Mouse (Mus musculus) MEL (cell line): ENCODE measurements at regions not wholly inside any gene's neighbourhood (a gene's known extent, or its start where the extent isn't known, plus 50 kb on each side); places are given as distances from the start of the nearest gene placed in this dataset.

Experiments
- DNase-seq: peaks from one replicate; pipeline ENCODE4 v3.0.0; 2011; ENCODE audit warnings: low read depth, low spot score
- H3K27ac ChIP-seq: 2 replicates; pipeline ENCODE4 v1.5.1; 2012; ENCODE audit warnings: low read depth, mild to moderate bottlenecking, control low read depth, low read length, moderate library complexity; ENCODE audit not compliant: control insufficient read depth
- H3K27me3 ChIP-seq, 2 experiments: fragments of 150-350 bp in 1 of 2; sonication (generic) in 1 of 2; 2 replicates each; pipeline ENCODE4 v1.6.1; 2012; ENCODE audit warnings: low read length in 2 of 2, mild to moderate bottlenecking in 2 of 2, improper control_type of control experiment in 1 of 2, moderate library complexity in 1 of 2; ENCODE audit not compliant: insufficient read depth in 2 of 2, control insufficient read depth in 1 of 2
- H3K36me3 ChIP-seq, 2 experiments: 2 replicates each; pipeline ENCODE4 v1.6.1; 2012 to 2014; ENCODE audit warnings: low read length in 2 of 2, improper control_type of control experiment in 1 of 2, inconsistent platforms in 1 of 2, mild to moderate bottlenecking in 1 of 2; ENCODE audit not compliant: insufficient read depth in 2 of 2, control insufficient read depth in 1 of 2
- H3K4me1 ChIP-seq, 2 experiments: fragments of 150-350 bp in 1 of 2; sonication (generic) in 1 of 2; 2 replicates each; pipeline ENCODE4 v1.6.1; 2012; ENCODE audit warnings: low read length in 2 of 2, improper control_type of control experiment in 1 of 2, mild to moderate bottlenecking in 1 of 2; ENCODE audit not compliant: insufficient read depth in 2 of 2, control insufficient read depth in 1 of 2
- H3K4me3 ChIP-seq, 2 experiments: fragments of 150-350 bp in 1 of 2; sonication (generic) in 1 of 2; 2 replicates each; pipeline ENCODE4 v1.5.1; 2012; ENCODE audit warnings: low read depth in 2 of 2, low read length in 2 of 2, mild to moderate bottlenecking in 2 of 2, moderate library complexity in 2 of 2, control low read depth in 1 of 2, improper control_type of control experiment in 1 of 2; ENCODE audit not compliant: control insufficient read depth in 1 of 2, insufficient read depth in 1 of 2
- H3K79me2 ChIP-seq: 2 replicates; pipeline ENCODE4 v1.6.1; 2012; ENCODE audit warnings: mild to moderate bottlenecking, low read length, moderate library complexity; ENCODE audit not compliant: control insufficient read depth, poor library complexity, insufficient read depth
- H3K9ac ChIP-seq: 2 replicates; pipeline ENCODE4 v1.6.1; 2012; ENCODE audit warnings: low read depth, mild to moderate bottlenecking, control low read depth, low read length, moderate library complexity; ENCODE audit not compliant: control insufficient read depth, poor library complexity, severe bottlenecking
- H3K9me3 ChIP-seq: fragments of 150-350 bp; sonication (generic); replicated peaks from 2 replicates; pipeline ENCODE4 v1.6.1; 2012; ENCODE audit warnings: mild to moderate bottlenecking, low read length, improper control_type of control experiment, moderate library complexity; ENCODE audit not compliant: insufficient read depth
- BHLHE40 ChIP-seq: IDR thresholded peaks from 2 replicates; pipeline ENCODE4 v1.6.1; 2012; ENCODE audit warnings: low read depth, mild to moderate bottlenecking, inconsistent platforms, low read length, improper control_type of control experiment, borderline replicate concordance
- CTCF ChIP-seq, 3 experiments: IDR thresholded peaks in 2 of 3; conservative IDR thresholded peaks in 1 of 3; 2 replicates each; pipeline ENCODE4 v1.5.1; 2011 to 2012; ENCODE audit warnings: low read length in 3 of 3, low read depth in 2 of 3, mild to moderate bottlenecking in 2 of 3, improper control_type of control experiment in 1 of 3, inconsistent platforms in 1 of 3, mixed read lengths in 1 of 3, moderate library complexity in 1 of 3; ENCODE audit not compliant: control insufficient read depth in 1 of 3, insufficient read depth in 1 of 3, poor library complexity in 1 of 3, severe bottlenecking in 1 of 3
- ELF1 ChIP-seq: IDR thresholded peaks from 2 replicates; pipeline ENCODE4 v1.6.1; 2014; ENCODE audit warnings: low read depth, mild to moderate bottlenecking, inconsistent platforms, low read length, improper control_type of control experiment, moderate library complexity
- GABPA ChIP-seq: IDR thresholded peaks from 2 replicates; pipeline ENCODE4 v1.6.1; 2012; ENCODE audit warnings: low read depth, mild to moderate bottlenecking, inconsistent platforms, low read length, improper control_type of control experiment, moderate library complexity
- MAZ ChIP-seq: IDR thresholded peaks from 2 replicates; pipeline ENCODE4 v1.6.1; 2012; ENCODE audit warnings: low read depth, mild to moderate bottlenecking, inconsistent platforms, low read length, improper control_type of control experiment
- MXI1 ChIP-seq: IDR thresholded peaks from 2 replicates; pipeline ENCODE4 v1.6.1; 2011; ENCODE audit warnings: mild to moderate bottlenecking, low read depth, low read length, improper control_type of control experiment
- NELFE ChIP-seq: IDR thresholded peaks from 2 replicates; pipeline ENCODE4 v1.6.1; 2011; ENCODE audit warnings: low read depth, low read length, improper control_type of control experiment
- POLR2A ChIP-seq, 2 experiments: IDR thresholded peaks; 2 replicates each; pipeline ENCODE4 v1.6.1; 2011 to 2012; ENCODE audit warnings: low read length in 2 of 2, mild to moderate bottlenecking in 2 of 2, control low read depth in 1 of 2, improper control_type of control experiment in 1 of 2, low read depth in 1 of 2, moderate library complexity in 1 of 2; ENCODE audit not compliant: control insufficient read depth in 1 of 2, insufficient read depth in 1 of 2, poor library complexity in 1 of 2
- POLR2AphosphoS2 ChIP-seq: IDR thresholded peaks from 2 replicates; pipeline ENCODE4 v1.6.1; 2011; ENCODE audit warnings: low read length, improper control_type of control experiment
- RAD21 ChIP-seq: IDR thresholded peaks from 2 replicates; pipeline ENCODE4 v1.6.1; 2011; ENCODE audit warnings: mild to moderate bottlenecking, low read depth, low read length, improper control_type of control experiment
- RCOR1 ChIP-seq: IDR thresholded peaks from 2 replicates; pipeline ENCODE4 v1.6.1; 2012; ENCODE audit warnings: low read depth, mild to moderate bottlenecking, inconsistent platforms, low read length, improper control_type of control experiment
- SMC3 ChIP-seq: IDR thresholded peaks from 2 replicates; pipeline ENCODE4 v1.6.1; 2011; ENCODE audit warnings: low read depth, low read length, improper control_type of control experiment
- TAL1 ChIP-seq: IDR thresholded peaks from 2 replicates; pipeline ENCODE4 v1.6.1; 2012; ENCODE audit warnings: mild to moderate bottlenecking, inconsistent platforms, low read length, moderate library complexity, mixed read lengths
- USF1 ChIP-seq: IDR thresholded peaks from 2 replicates; pipeline ENCODE4 v1.6.1; 2014; ENCODE audit warnings: low read depth, mild to moderate bottlenecking, inconsistent platforms, low read length, improper control_type of control experiment, moderate library complexity
- USF2 ChIP-seq, 2 experiments: IDR thresholded peaks; 2 replicates each; pipeline ENCODE4 v1.6.1; 2011 to 2012; ENCODE audit warnings: improper control_type of control experiment in 2 of 2, low read length in 2 of 2, borderline replicate concordance in 1 of 2, inconsistent platforms in 1 of 2, low read depth in 1 of 2, mild to moderate bottlenecking in 1 of 2; ENCODE audit not compliant: insufficient read depth in 1 of 2
- ZKSCAN1 ChIP-seq: IDR thresholded peaks from 2 replicates; pipeline ENCODE4 v1.6.1; 2012; ENCODE audit warnings: low read depth, mild to moderate bottlenecking, inconsistent platforms, low read length, improper control_type of control experiment, moderate library complexity
- ZNF384 ChIP-seq: IDR thresholded peaks from 2 replicates; pipeline ENCODE4 v1.6.1; 2012; ENCODE audit warnings: low read depth, mild to moderate bottlenecking, inconsistent platforms, low read length, improper control_type of control experiment

GRCm38 (mm10) chr9:23139580-23140162, 83.2 kb upstream of the Bmper start:
- Histone ChIP-seq H3K4me1 (no peaks in the 10 kb centered on the region), H3K4me3 (no peak overlapping the region)

DNA sequence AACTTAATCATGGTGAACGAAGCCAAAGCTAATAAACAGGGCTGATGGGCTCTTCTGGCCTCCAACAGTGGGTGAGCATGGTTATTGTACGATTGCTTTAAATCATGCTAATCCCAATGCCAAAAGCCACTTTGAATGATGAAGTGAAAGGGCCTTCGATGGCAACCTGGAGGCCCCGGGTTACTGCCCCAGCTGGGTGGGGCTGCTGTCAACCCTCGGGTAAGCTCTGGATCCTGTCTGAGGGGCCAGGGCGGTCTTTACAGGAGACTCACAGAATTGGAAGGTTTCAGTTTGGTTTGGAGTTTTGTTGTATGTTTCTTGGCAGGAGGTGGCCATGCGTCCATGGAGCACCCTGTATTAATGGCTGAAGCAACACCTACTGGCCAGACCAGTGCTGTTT, 78.6 kb upstream of the Bmper start:
- no peak overlapping the region for H3K9ac ChIP-seq
- H3K9me3 ChIP-seq: no peaks in the 10 kb centered on the region
- no peak overlapping the region for H3K27ac ChIP-seq
- H3K79me2 ChIP-seq: no peaks in the 10 kb centered on the region
- no peaks in the 10 kb centered on the region for H3K4me1 ChIP-seq
- DNase-seq: no peak
- no peaks in the 10 kb centered on the region for H3K27me3 ChIP-seq
- no peak overlapping the region for H3K4me3 ChIP-seq
- H3K36me3 ChIP-seq: no peaks in the 10 kb centered on the region
- TF ChIP-seq POLR2AphosphoS2: no peak
- TF ChIP-seq, all 39 proteins: peak for 0

More at GRCm38 (mm10) chr9:23139580-23140162, 83.2 kb upstream of the Bmper start:
- TF ChIP-seq USF2 (IDR thresholded peaks at IDR 0.05; ENCODE audit: borderline replicate concordance in 1 of 2, insufficient read depth in 1 of 2, low read depth in 1 of 2, low read length in 2 of 2) (no peak), POLR2A (IDR thresholded peaks at IDR 0.05; ENCODE audit: control insufficient read depth in 1 of 2, insufficient read depth in 1 of 2, low read depth in 1 of 2, low read length in 2 of 2, poor library complexity in 1 of 2) (no peak), RAD21 (no peak), ELF1 (no peak)
- H3K27me3 ChIP-seq: no peaks in the 10 kb centered on the region
- H3K9ac ChIP-seq: no peak overlapping the region
- H3K36me3 ChIP-seq: no peaks in the 10 kb centered on the region
- no peaks in the 10 kb centered on the region for H3K79me2 ChIP-seq
- DNase-seq: no peak
- H3K9me3 ChIP-seq: no peaks in the 10 kb centered on the region
- H3K27ac ChIP-seq: no peak overlapping the region

DNA sequence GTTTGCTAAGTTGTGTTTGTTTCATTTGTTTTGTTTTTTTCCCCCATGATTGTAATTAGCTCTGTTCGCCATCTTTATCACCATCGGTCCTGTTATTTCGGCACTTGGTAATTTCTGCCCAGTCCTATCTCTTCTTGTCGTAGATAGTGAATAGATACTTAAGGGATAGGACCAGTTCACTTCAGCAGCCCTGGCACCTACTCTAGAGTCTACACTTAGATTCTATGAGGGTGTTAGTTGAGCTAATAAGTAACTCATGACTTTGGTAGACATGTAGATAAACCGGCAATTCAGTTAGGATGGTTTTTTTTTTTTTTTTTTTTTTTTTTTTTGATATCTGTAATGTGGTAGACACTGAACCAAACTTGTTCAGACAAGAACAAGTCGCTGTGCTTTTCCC, 72.5 kb upstream of the Bmper start:
- Histone ChIP-seq H3K9me3 (no peaks in the 10 kb centered on the region), H3K27me3 (no peaks in the 10 kb centered on the region), H3K27ac (no peak overlapping the region), H3K9ac (no peak overlapping the region), H3K4me3 (no peak overlapping the region), H3K36me3 (no peaks in the 10 kb centered on the region), H3K4me1 (no peaks in the 10 kb centered on the region)
- DNase-seq: no peak
- TF ChIP-seq ELF1 (no peak), ZNF384 (no peak), TAL1 (no peak)
- TF ChIP-seq, all 39 proteins: peak for 0
- H3K79me2 ChIP-seq: no peaks in the 10 kb centered on the region

GRCm38 (mm10) chr9:23150874-23151273, 72.0 kb upstream of the Bmper start:
- Histone ChIP-seq H3K9me3 (no peaks in the 10 kb centered on the region), H3K4me1 (no peaks in the 10 kb centered on the region), H3K4me3 (no peak overlapping the region), H3K9ac (no peak overlapping the region), H3K79me2 (no peaks in the 10 kb centered on the region), H3K27me3 (no peaks in the 10 kb centered on the region), H3K36me3 (no peaks in the 10 kb centered on the region), H3K27ac (no peak overlapping the region)
- DNase-seq: no peak
- TF ChIP-seq BHLHE40 (no peak), USF1 (no peak), ZKSCAN1 (no peak), POLR2AphosphoS2 (no peak), SMC3 (no peak), RCOR1 (no peak), MAZ (no peak), TAL1 (no peak), NELFE (no peak), MXI1 (no peak), GABPA (no peak), CTCF (IDR thresholded peaks at IDR 0.05 in 2 of 3, conservative IDR thresholded peaks at IDR 0.05 in 1 of 3; ENCODE audit: control insufficient read depth in 1 of 3, insufficient read depth in 1 of 3, low read depth in 2 of 3, low read length in 3 of 3, poor library complexity in 1 of 3, severe bottlenecking in 1 of 3) (no peak)
